Mouse (Mus musculus): Measurements from ENCODE around the gene Hoxd3. TPM values are rescaled to one million over a fixed set of nuclear protein-coding genes. Genes with fewer than 3 reads are reported as not detected.

Hoxd3 gene
- polyA plus RNA-seq, 1 experiment from 2014 or later, result 15.8 TPM

DNA sequence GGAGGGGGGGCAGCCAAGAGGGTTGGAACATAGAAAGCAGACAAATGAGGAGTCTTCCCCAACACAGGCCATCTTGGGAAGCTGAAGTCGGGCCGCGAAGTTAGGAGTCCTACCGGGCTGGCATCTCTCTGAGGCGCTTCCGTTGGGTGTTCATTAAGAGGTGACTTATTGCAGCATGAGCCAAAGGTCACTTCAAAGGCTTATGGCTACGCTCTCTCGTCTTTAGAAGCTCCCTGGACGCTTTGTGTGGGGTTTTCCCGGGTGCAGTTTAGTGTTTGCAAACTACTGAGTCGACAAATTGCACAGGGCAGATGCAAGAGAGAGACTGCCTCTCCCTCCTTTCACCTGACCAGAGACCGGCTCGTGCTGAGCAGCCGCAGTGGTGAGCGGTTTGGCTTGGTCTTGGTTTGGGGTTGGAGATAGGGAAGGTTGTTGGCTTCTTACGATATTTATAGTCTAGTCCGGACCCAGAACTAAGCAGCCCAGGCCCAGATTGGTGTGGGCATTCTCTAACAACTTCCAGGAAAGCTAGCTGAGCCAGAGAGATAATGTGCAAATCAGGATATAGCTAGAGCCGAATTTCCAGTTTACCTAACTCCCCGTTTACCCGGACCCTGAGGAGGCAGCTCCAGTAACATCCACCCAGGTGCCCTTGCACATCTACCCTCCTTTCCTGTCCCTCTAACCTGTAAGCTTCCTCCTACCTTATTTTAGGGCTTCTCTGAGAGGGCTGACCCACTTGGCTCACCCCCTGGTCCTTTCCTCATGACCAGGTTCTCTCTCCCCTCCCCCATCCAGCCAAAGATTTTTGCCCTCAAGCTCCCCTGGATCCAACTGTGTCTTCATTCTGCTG, 27.1 kb downstream of the Hoxd3 start:
- no peak overlapping the region for H3K27ac ChIP-seq
- no peaks in the 10 kb centered on the region for H3K36me3 ChIP-seq
- 0 out of 2 replicates have a peak, but pooled peaks cover 6% of the 10 kb centered on the region for H3K4me1 ChIP-seq
- H3K27me3 ChIP-seq (replicated peaks), result peaks cover 92% of the 10 kb centered on the region
- no peaks in the 10 kb centered on the region for H3K9me3 ChIP-seq
- WGBS, result 1% methylated on average over 20 of the region's 20 CpGs
- H3K4me3 ChIP-seq (replicated peaks), result no peak overlapping the region
- ATAC-seq (ENCODE audit: insufficient read depth, low FRiP score, low read depth), result no peak
- H3K9ac ChIP-seq, result no peak overlapping the region
- H3K4me2 ChIP-seq, result no peak overlapping the region

GRCm38 (mm10) chr2:74739476-74739800, 27.7 kb downstream of the Hoxd3 start:
- ATAC-seq (ENCODE audit: insufficient read depth, low FRiP score, low read depth), result no peak
- 0 out of 2 replicates have a peak, but pooled peaks cover 6% of the 10 kb centered on the region for H3K4me1 ChIP-seq
- H3K9ac ChIP-seq, result no peak overlapping the region
- no peaks in the 10 kb centered on the region for H3K36me3 ChIP-seq
- H3K27ac ChIP-seq, result no peak overlapping the region
- WGBS, result 18% methylated on average over 2 of the region's 2 CpGs
- H3K27me3 ChIP-seq (replicated peaks), result peaks cover 94% of the 10 kb centered on the region
- H3K9me3 ChIP-seq, result no peaks in the 10 kb centered on the region
- no peak overlapping the region for H3K4me3 ChIP-seq (replicated peaks)
- no peak overlapping the region for H3K4me2 ChIP-seq

- Histone ChIP-seq H3K27me3 (replicated peaks) (peaks cover 94% of the 10 kb centered on the region), H3K4me3 (replicated peaks) (no peak overlapping the region)
- no peak for ATAC-seq (ENCODE audit: insufficient read depth, low FRiP score, low read depth)
These were observed 28.1 kb downstream of the Hoxd3 start for GRCm38 (mm10) chr2:74739869-74740268.

DNA sequence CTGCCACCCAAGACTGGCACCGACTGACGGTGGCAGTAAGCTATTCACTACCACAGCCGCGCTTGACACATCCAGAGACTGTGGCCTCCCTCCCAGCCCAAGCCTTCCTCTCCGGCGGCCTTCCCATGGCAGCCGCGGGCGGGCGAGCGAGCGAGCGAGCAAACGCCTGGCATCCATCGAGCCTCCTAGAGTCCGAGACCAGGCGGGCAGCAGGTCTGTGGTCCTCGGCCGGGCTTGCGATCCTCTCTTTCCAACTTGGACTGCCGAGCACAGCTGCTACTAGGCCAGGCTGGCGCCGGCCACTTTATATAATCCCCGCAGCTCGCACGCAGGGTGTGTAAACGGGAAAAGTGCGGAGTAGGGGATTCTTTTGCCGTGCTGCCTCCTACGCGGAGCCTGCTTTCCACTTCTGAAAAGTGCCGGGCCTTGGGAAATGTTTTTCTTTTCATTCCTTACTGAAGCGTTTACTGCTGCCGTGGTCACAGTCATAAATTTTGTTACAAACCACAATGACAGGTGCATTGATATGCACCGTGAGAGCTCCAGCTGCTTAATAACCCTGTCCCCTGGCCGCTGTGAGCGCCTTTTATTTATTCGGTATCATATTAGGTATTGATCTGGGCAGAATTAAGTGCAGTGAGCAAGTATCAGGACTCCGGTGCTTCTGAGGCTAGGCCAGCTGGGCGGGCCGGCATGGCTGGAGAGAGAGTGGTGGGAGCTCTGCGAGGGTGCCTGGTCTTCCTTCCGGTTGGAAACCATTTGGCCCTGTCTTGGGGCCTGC, 28.8 kb downstream of the Hoxd3 start:
- 2% methylated on average over 43 of the region's 43 CpGs for WGBS
- Histone ChIP-seq H3K9me3 (no peaks in the 10 kb centered on the region), H3K27me3 (replicated peaks) (peaks cover 94% of the 10 kb centered on the region), H3K4me2 (peak overlapping the region; percentile 35; the same call in 1 of the 2 replicates), H3K36me3 (no peaks in the 10 kb centered on the region), H3K27ac (no peak overlapping the region), H3K4me3 (replicated peaks) (no peak overlapping the region), H3K4me1 (0 out of 2 replicates have a peak, but pooled peaks cover 6% of the 10 kb centered on the region), H3K9ac (no peak overlapping the region)
- ATAC-seq (ENCODE audit: insufficient read depth, low FRiP score, low read depth), result no peak

More at GRCm38 (mm10) chr2:74739869-74740268, 28.1 kb downstream of the Hoxd3 start:
- Histone ChIP-seq H3K9ac (no peak overlapping the region), H3K27ac (no peak overlapping the region), H3K4me2 (0 out of 2 replicates have a peak overlapping the region, but pooled peaks have one; percentile 35), H3K9me3 (no peaks in the 10 kb centered on the region), H3K4me1 (0 out of 2 replicates have a peak, but pooled peaks cover 6% of the 10 kb centered on the region), H3K36me3 (no peaks in the 10 kb centered on the region)
- WGBS, result 5% methylated on average over 14 of the region's 14 CpGs

GRCm38 (mm10) chr2:74741252-74741978, 29.7 kb downstream of the Hoxd3 start:
- 37% methylated on average over 2 of the region's 3 CpGs for WGBS
- Histone ChIP-seq H3K27ac (no peak overlapping the region), H3K9ac (no peak overlapping the region), H3K4me2 (no peak overlapping the region), H3K4me1 (peaks cover 2% of the 10 kb centered on the region; the same call in 1 of the 2 replicates), H3K9me3 (no peaks in the 10 kb centered on the region), H3K27me3 (replicated peaks) (peaks cover 94% of the 10 kb centered on the region), H3K4me3 (replicated peaks) (no peak overlapping the region), H3K36me3 (no peaks in the 10 kb centered on the region)
- ATAC-seq (ENCODE audit: insufficient read depth, low FRiP score, low read depth), result no peak

GRCm38 (mm10) chr2:74741979-74742277, 30.2 kb downstream of the Hoxd3 start:
- no peak for ATAC-seq (ENCODE audit: insufficient read depth, low FRiP score, low read depth)
- H3K27ac ChIP-seq, result no peak overlapping the region
- H3K27me3 ChIP-seq (replicated peaks), result peaks cover 94% of the 10 kb centered on the region

DNA sequence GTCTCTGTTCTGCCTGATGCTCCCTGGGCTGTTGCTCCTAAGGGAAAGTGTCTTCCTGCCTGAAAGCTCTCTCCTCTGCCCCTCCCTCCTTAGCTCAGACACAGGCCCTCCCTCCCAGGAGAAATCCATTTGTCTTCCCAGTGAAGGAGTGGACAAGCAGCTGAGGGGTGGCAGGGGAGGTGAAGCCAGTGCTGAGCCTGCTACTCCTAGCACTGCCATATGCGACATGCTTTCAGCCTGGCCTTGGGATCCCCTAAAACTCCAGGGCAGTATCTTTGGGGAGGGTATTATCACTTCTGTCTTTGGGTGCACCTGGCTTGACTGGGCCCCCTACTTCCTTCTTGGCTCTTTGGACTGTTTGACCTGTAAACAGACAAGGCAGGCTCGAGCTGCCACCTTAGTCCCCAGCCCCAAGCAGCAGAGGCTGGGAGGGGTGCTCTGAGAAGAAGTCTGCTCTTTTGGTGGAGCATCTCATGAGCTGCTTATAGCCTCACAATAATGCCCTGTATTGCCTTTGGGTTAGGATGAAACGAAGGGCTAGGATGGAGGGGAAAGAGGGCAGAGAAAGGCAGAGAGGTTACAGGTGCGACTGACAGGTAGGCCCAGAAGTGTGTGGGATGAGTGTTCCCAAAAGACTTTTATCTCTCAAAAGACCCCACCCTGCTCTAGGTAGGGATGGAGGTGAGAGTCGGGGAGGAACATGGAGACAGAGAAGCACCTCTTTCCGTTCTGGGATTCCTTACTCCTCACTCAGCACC, 34.0 kb downstream of the Hoxd3 start:
- ATAC-seq (ENCODE audit: insufficient read depth, low FRiP score, low read depth), result no peak
- WGBS, result 11% methylated on average over 6 of the region's 6 CpGs
- no peaks in the 10 kb centered on the region for H3K9me3 ChIP-seq
- no peak overlapping the region for H3K4me3 ChIP-seq (replicated peaks)
- no peaks in the 10 kb centered on the region for H3K36me3 ChIP-seq
- H3K4me1 ChIP-seq, result peaks cover 18% of the 10 kb centered on the region
- H3K27me3 ChIP-seq (replicated peaks), result peaks cover 93% of the 10 kb centered on the region
- H3K9ac ChIP-seq, result no peak overlapping the region
- no peak overlapping the region for H3K4me2 ChIP-seq
- no peak overlapping the region for H3K27ac ChIP-seq

More at GRCm38 (mm10) chr2:74741979-74742277, 30.2 kb downstream of the Hoxd3 start:
- Histone ChIP-seq H3K36me3 (no peaks in the 10 kb centered on the region), H3K9me3 (no peaks in the 10 kb centered on the region), H3K9ac (no peak overlapping the region), H3K4me3 (replicated peaks) (no peak overlapping the region), H3K4me1 (peaks cover 7% of the 10 kb centered on the region; the same call in 1 of the 2 replicates), H3K4me2 (no peak overlapping the region)

DNA sequence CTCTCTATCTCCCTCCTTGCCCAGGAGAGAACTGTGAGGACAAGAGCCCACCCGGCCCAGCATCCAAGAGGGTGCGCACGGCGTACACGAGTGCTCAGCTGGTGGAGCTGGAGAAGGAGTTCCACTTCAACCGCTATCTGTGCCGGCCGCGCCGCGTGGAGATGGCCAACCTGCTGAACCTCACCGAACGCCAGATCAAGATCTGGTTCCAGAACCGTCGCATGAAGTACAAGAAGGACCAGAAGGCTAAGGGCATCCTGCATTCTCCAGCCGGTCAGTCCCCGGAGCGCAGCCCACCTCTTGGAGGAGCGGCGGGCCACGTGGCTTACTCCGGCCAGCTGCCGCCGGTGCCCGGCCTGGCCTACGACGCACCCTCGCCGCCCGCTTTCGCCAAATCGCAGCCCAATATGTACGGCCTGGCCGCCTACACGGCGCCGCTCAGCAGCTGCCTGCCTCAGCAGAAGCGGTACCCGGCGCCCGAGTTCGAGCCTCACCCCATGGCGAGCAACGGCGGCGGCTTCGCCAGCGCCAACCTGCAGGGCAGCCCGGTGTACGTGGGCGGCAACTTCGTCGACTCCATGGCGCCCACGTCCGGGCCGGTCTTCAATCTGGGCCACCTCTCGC, 34.7 kb downstream of the Hoxd3 start:
- Histone ChIP-seq H3K9ac (no peak overlapping the region), H3K4me2 (peak overlapping the region; percentile 42), H3K27me3 (replicated peaks) (peaks cover 96% of the 10 kb centered on the region), H3K4me3 (replicated peaks) (peak overlapping the region; percentile 23), H3K4me1 (peaks cover 18% of the 10 kb centered on the region), H3K27ac (no peak overlapping the region), H3K36me3 (no peaks in the 10 kb centered on the region), H3K9me3 (no peaks in the 10 kb centered on the region)
- 6% methylated on average over 58 of the region's 58 CpGs for WGBS
- ATAC-seq (ENCODE audit: insufficient read depth, low FRiP score, low read depth), result no peak

- Histone ChIP-seq H3K36me3 (no peaks in the 10 kb centered on the region), H3K27me3 (replicated peaks) (peaks cover 96% of the 10 kb centered on the region), H3K4me2 (peak overlapping the region; percentile 42), H3K4me3 (replicated peaks) (peak overlapping the region; percentile 23), H3K27ac (no peak overlapping the region), H3K9ac (no peak overlapping the region), H3K9me3 (no peaks in the 10 kb centered on the region), H3K4me1 (peaks cover 18% of the 10 kb centered on the region)
- WGBS, result 7% methylated on average over 24 of the region's 24 CpGs
- ATAC-seq (ENCODE audit: insufficient read depth, low FRiP score, low read depth), result no peak
These were observed 35.3 kb downstream of the Hoxd3 start for GRCm38 (mm10) chr2:74747006-74747405.

DNA sequence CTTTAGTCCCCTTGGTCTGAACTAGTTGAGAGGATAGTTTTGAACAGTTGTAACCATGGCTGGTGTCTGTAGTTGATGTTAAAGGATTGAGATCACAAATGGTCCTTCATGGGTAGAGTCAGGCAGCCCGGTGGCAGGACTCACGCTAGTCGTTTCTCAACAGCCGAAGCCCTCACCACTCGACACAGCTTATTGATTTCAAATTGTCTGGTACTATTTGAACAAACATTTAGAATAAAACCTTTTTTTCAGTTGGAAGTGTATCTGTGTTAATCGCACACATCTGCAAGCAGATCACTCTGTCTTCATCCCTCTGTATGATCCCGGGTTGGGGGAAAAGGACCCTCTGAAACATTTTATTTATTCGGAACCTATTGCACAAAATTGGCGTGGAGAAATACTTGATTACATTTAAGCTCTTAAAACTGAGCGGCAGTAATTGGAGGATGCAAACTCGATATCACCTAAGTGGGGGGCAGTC, 36.0 kb downstream of the Hoxd3 start:
- H3K4me2 ChIP-seq, result no peak overlapping the region
- peaks cover 96% of the 10 kb centered on the region for H3K27me3 ChIP-seq (replicated peaks)
- H3K27ac ChIP-seq, result no peak overlapping the region
- no peak overlapping the region for H3K4me3 ChIP-seq (replicated peaks)
- no peak overlapping the region for H3K9ac ChIP-seq
- 25% methylated on average over 11 of the region's 11 CpGs for WGBS
- no peaks in the 10 kb centered on the region for H3K9me3 ChIP-seq
- ATAC-seq (ENCODE audit: insufficient read depth, low FRiP score, low read depth), result no peak
- no peaks in the 10 kb centered on the region for H3K36me3 ChIP-seq
- H3K4me1 ChIP-seq, result peaks cover 21% of the 10 kb centered on the region

All from stomach, embryonic 15.5 days (tissue).